Mouse (Mus musculus): Measurements from ENCODE around the gene Cdh4.

DNA sequence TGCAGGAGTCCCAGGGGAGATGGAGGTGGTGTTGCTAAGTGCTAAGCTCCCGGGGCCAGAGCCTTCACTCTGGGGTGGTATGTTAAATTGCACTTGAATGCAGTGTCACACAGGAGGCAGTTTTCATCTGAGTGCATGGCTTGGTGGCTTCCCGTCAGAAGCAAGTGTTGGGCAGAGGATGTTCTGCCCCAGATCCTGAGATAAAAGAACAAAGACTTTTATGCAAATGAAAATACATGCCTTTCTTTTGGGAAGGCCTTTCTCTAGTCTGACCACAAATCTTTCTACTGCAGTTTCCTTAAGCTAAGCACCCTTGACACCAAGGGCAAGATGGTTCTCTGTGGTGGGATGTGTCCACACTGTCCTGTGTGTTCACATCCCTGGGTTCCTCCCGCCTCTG, 136.1 kb downstream of the Cdh4 start:
- no peak for TF ChIP-seq CTCF (IDR thresholded peaks at IDR 0.05; ENCODE audit: borderline replicate concordance, insufficient read depth, low read depth, low read length)
- TF ChIP-seq POLR2A (IDR thresholded peaks at IDR 0.05; ENCODE audit: borderline replicate concordance, insufficient read depth, low read length), result no peak

All from cerebellum, adult 2 months (tissue).